Mouse (Mus musculus) MEL (cell line): Measurements from ENCODE around the gene Smarcd1. TPM values are rescaled to one million over a fixed set of nuclear protein-coding genes. Genes with fewer than 3 reads are reported as not detected.

Experiments
- DNase-seq: peaks from one replicate; pipeline ENCODE4 v3.0.0; 2011; ENCODE audit warnings: low read depth, low spot score
- H3K27ac ChIP-seq: 2 replicates; pipeline ENCODE4 v1.5.1; 2012; ENCODE audit warnings: low read depth, mild to moderate bottlenecking, control low read depth, low read length, moderate library complexity; ENCODE audit not compliant: control insufficient read depth
- H3K27me3 ChIP-seq, 2 experiments: fragments of 150-350 bp in 1 of 2; sonication (generic) in 1 of 2; 2 replicates each; pipeline ENCODE4 v1.6.1; 2012; ENCODE audit warnings: low read length in 2 of 2, mild to moderate bottlenecking in 2 of 2, improper control_type of control experiment in 1 of 2, moderate library complexity in 1 of 2; ENCODE audit not compliant: insufficient read depth in 2 of 2, control insufficient read depth in 1 of 2
- H3K36me3 ChIP-seq, 2 experiments: 2 replicates each; pipeline ENCODE4 v1.6.1; 2012 to 2014; ENCODE audit warnings: low read length in 2 of 2, improper control_type of control experiment in 1 of 2, inconsistent platforms in 1 of 2, mild to moderate bottlenecking in 1 of 2; ENCODE audit not compliant: insufficient read depth in 2 of 2, control insufficient read depth in 1 of 2
- H3K4me1 ChIP-seq, 2 experiments: fragments of 150-350 bp in 1 of 2; sonication (generic) in 1 of 2; 2 replicates each; pipeline ENCODE4 v1.6.1; 2012; ENCODE audit warnings: low read length in 2 of 2, improper control_type of control experiment in 1 of 2, mild to moderate bottlenecking in 1 of 2; ENCODE audit not compliant: insufficient read depth in 2 of 2, control insufficient read depth in 1 of 2
- H3K4me3 ChIP-seq, 2 experiments: fragments of 150-350 bp in 1 of 2; sonication (generic) in 1 of 2; 2 replicates each; pipeline ENCODE4 v1.5.1; 2012; ENCODE audit warnings: low read depth in 2 of 2, low read length in 2 of 2, mild to moderate bottlenecking in 2 of 2, moderate library complexity in 2 of 2, control low read depth in 1 of 2, improper control_type of control experiment in 1 of 2; ENCODE audit not compliant: control insufficient read depth in 1 of 2, insufficient read depth in 1 of 2
- H3K79me2 ChIP-seq: 2 replicates; pipeline ENCODE4 v1.6.1; 2012; ENCODE audit warnings: mild to moderate bottlenecking, low read length, moderate library complexity; ENCODE audit not compliant: control insufficient read depth, poor library complexity, insufficient read depth
- H3K9ac ChIP-seq: 2 replicates; pipeline ENCODE4 v1.6.1; 2012; ENCODE audit warnings: low read depth, mild to moderate bottlenecking, control low read depth, low read length, moderate library complexity; ENCODE audit not compliant: control insufficient read depth, poor library complexity, severe bottlenecking
- H3K9me3 ChIP-seq: fragments of 150-350 bp; sonication (generic); replicated peaks from 2 replicates; pipeline ENCODE4 v1.6.1; 2012; ENCODE audit warnings: mild to moderate bottlenecking, low read length, improper control_type of control experiment, moderate library complexity; ENCODE audit not compliant: insufficient read depth
- CHD1 ChIP-seq: IDR thresholded peaks from 2 replicates; pipeline ENCODE4 v1.6.1; 2012; ENCODE audit warnings: low read depth, mild to moderate bottlenecking, inconsistent platforms, low read length, improper control_type of control experiment
- CHD2 ChIP-seq: IDR thresholded peaks from 2 replicates; pipeline ENCODE4 v1.6.1; 2011; ENCODE audit warnings: low read length, improper control_type of control experiment
- CTCF ChIP-seq, 3 experiments: IDR thresholded peaks in 2 of 3; conservative IDR thresholded peaks in 1 of 3; 2 replicates each; pipeline ENCODE4 v1.5.1; 2011 to 2012; ENCODE audit warnings: low read length in 3 of 3, low read depth in 2 of 3, mild to moderate bottlenecking in 2 of 3, improper control_type of control experiment in 1 of 3, inconsistent platforms in 1 of 3, mixed read lengths in 1 of 3, moderate library complexity in 1 of 3; ENCODE audit not compliant: control insufficient read depth in 1 of 3, insufficient read depth in 1 of 3, poor library complexity in 1 of 3, severe bottlenecking in 1 of 3
- E2F4 ChIP-seq: IDR thresholded peaks from 2 replicates; pipeline ENCODE4 v1.6.1; 2011; ENCODE audit warnings: low read depth, low read length, improper control_type of control experiment, borderline replicate concordance
- GATA1 ChIP-seq: IDR thresholded peaks from 2 replicates; pipeline ENCODE4 v1.6.1; 2011; ENCODE audit warnings: low read depth, low read length, improper control_type of control experiment
- HCFC1 ChIP-seq: IDR thresholded peaks from 2 replicates; pipeline ENCODE4 v1.6.1; 2012; ENCODE audit warnings: low read depth, mild to moderate bottlenecking, inconsistent platforms, low read length, improper control_type of control experiment, moderate library complexity
- JUND ChIP-seq: IDR thresholded peaks from 2 replicates; pipeline ENCODE4 v1.6.1; 2011; ENCODE audit warnings: low read depth, mild to moderate bottlenecking, improper control_type of control experiment, low read length
- KAT2A ChIP-seq: conservative IDR thresholded peaks from 2 replicates; pipeline ENCODE4 v1.6.1; 2012; ENCODE audit warnings: low read depth, low read length, improper control_type of control experiment, inconsistent platforms
- MAFK ChIP-seq: IDR thresholded peaks from 2 replicates; pipeline ENCODE4 v1.6.1; 2011; ENCODE audit warnings: low read depth, mild to moderate bottlenecking, low read length, improper control_type of control experiment, borderline replicate concordance
- MAX ChIP-seq: IDR thresholded peaks from 2 replicates; pipeline ENCODE4 v1.6.1; 2011; ENCODE audit warnings: low read length, improper control_type of control experiment
- MAZ ChIP-seq: IDR thresholded peaks from 2 replicates; pipeline ENCODE4 v1.6.1; 2012; ENCODE audit warnings: low read depth, mild to moderate bottlenecking, inconsistent platforms, low read length, improper control_type of control experiment
- MYB ChIP-seq: IDR thresholded peaks from 2 replicates; pipeline ENCODE4 v1.6.1; 2011; ENCODE audit warnings: mild to moderate bottlenecking, low read depth, low read length, improper control_type of control experiment
- NELFE ChIP-seq: IDR thresholded peaks from 2 replicates; pipeline ENCODE4 v1.6.1; 2011; ENCODE audit warnings: low read depth, low read length, improper control_type of control experiment
- POLR2AphosphoS2 ChIP-seq: IDR thresholded peaks from 2 replicates; pipeline ENCODE4 v1.6.1; 2011; ENCODE audit warnings: low read length, improper control_type of control experiment
- RAD21 ChIP-seq: IDR thresholded peaks from 2 replicates; pipeline ENCODE4 v1.6.1; 2011; ENCODE audit warnings: mild to moderate bottlenecking, low read depth, low read length, improper control_type of control experiment
- SIN3A ChIP-seq: IDR thresholded peaks from 2 replicates; pipeline ENCODE4 v1.6.1; 2012; ENCODE audit warnings: low read length, improper control_type of control experiment, inconsistent platforms
- SMC3 ChIP-seq: IDR thresholded peaks from 2 replicates; pipeline ENCODE4 v1.6.1; 2011; ENCODE audit warnings: low read depth, low read length, improper control_type of control experiment
- ZKSCAN1 ChIP-seq: IDR thresholded peaks from 2 replicates; pipeline ENCODE4 v1.6.1; 2012; ENCODE audit warnings: low read depth, mild to moderate bottlenecking, inconsistent platforms, low read length, improper control_type of control experiment, moderate library complexity
- ZMIZ1 ChIP-seq: IDR thresholded peaks from 2 replicates; pipeline ENCODE4 v1.6.1; 2012; ENCODE audit warnings: low read depth, mild to moderate bottlenecking, inconsistent platforms, low read length, improper control_type of control experiment, moderate library complexity
- polyA plus RNA-seq, 2 experiments: library from polyadenylated mRNA; stranded (reverse) in 1 of 2; unstranded in 1 of 2; fragments of >175 nt in 1 of 2; fragments of >200 nt in 1 of 2; gene quantifications; 2 replicates each; pipeline versions ENCODE4 v1.2.1 to v1.2.4; 2012; ENCODE audit warnings: low replicate concordance in 2 of 2, low read depth in 1 of 2; ENCODE audit not compliant: insufficient read length in 2 of 2, insufficient read depth in 1 of 2, missing spikeins in 1 of 2
- total RNA-seq: library from RNA; depleted of rRNA; stranded (reverse); fragments of 300-350 nt; gene quantifications from 2 replicates; pipeline ENCODE4 v1.2.3, GENCODE M21; 2012

Smarcd1 gene
- total and polyA plus RNA-seq, 3 experiments: 20.1 to 247 (median 72.5) TPM

GRCm38 (mm10) chr15:99669392-99669791, 32.5 kb upstream of the Smarcd1 start:
- Histone ChIP-seq H3K4me1 (peaks cover 0 to 13% of the 10 kb centered on the region in 2 experiments; a peak in 2 of 4 replicates), H3K4me3 (no peak overlapping the region)
- DNase-seq: no peak

DNA sequence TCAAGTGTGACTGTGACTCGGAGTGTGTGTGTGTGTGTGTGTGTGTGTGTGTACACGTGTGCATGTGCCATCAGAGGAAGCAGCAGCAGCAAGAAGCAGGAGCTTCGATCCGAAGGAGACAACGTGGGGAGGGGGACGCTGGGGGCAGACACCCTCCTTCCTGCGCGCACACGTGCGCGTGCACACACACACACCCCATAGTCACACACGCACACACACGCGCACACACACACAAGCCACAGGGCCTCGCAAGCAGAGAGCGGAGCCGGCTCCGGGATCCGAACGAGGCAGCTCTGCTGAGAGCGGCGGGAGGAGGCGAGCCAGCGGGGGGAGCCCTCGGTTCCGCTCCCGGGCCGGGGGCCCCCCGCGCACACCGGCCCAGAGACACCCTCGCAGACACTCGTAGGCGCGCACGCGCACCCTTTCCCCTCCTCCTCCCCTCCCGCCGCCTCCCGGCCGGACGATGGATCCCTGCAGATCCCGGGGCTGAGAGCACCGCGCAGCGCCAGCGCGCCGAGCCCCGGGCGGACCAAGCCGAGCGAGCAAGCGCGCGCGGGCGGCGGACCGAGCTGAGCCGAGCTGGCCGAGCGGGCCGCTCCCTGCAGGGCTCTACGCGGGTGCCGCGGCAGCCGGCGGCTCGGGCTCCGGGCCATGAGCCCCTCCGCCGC, 31.6 kb upstream of the Smarcd1 start, which contains the start of gene Asic1:
Gene Asic1 (plus strand): TSS at position 215 of the 668 bp plus-strand sequence.
- DNase-seq: no peak
- Histone ChIP-seq H3K79me2 (no peaks in the 10 kb centered on the region), H3K27me3 (peaks cover 6% of the 10 kb centered on the region in 2 experiments), H3K4me3 (no peak within 1 kb of the TSS), H3K9ac (no peak within 1 kb of the TSS), H3K36me3 (0 out of 4 replicates have a peak, but pooled peaks cover 0 to under 1% of the 10 kb centered on the region in 2 experiments), H3K4me1 (peaks cover 0 to 8% of the 10 kb centered on the region in 2 experiments; a peak in 2 of 4 replicates), H3K9me3 (no peaks in the 10 kb centered on the region), H3K27ac (no peak within 1 kb of the TSS)
- TF ChIP-seq ZMIZ1: no peak
- TF ChIP-seq CTCF (IDR thresholded peaks at IDR 0.05 in 2 of 3, conservative IDR thresholded peaks at IDR 0.05 in 1 of 3; ENCODE audit: control insufficient read depth in 1 of 3, insufficient read depth in 1 of 3, low read depth in 2 of 3, low read length in 3 of 3, poor library complexity in 1 of 3, severe bottlenecking in 1 of 3): no peak
- no peak for TF ChIP-seq MAZ
- TF ChIP-seq E2F4: no peak
- TF ChIP-seq JUND: no peak
- TF ChIP-seq MAFK: no peak
- no peak for TF ChIP-seq MAX
- TF ChIP-seq POLR2AphosphoS2: no peak
- no peak for TF ChIP-seq KAT2A
- TF ChIP-seq CHD1: no peak
- no peak for TF ChIP-seq NELFE
- no peak for TF ChIP-seq SIN3A
- TF ChIP-seq CHD2: no peak

More at GRCm38 (mm10) chr15:99669392-99669791, 32.5 kb upstream of the Smarcd1 start:
- no peak overlapping the region for H3K9ac ChIP-seq
- no peaks in the 10 kb centered on the region for H3K79me2 ChIP-seq
- H3K27me3 ChIP-seq: peaks cover 3 to 6% of the 10 kb centered on the region in 2 experiments
- H3K36me3 ChIP-seq: peaks cover 0 to 5% of the 10 kb centered on the region in 2 experiments; a peak in 1 of 4 replicates
- no peak overlapping the region for H3K27ac ChIP-seq
- no peaks in the 10 kb centered on the region for H3K9me3 ChIP-seq
- TF ChIP-seq CTCF (IDR thresholded peaks at IDR 0.05 in 2 of 3, conservative IDR thresholded peaks at IDR 0.05 in 1 of 3; ENCODE audit: control insufficient read depth in 1 of 3, insufficient read depth in 1 of 3, low read depth in 2 of 3, low read length in 3 of 3, poor library complexity in 1 of 3, severe bottlenecking in 1 of 3) (no peak), NELFE (no peak), MYB (no peak), MAZ (no peak), SMC3 (no peak), GATA1 (no peak), ZKSCAN1 (no peak), RAD21 (no peak), HCFC1 (no peak)
